Mouse (Mus musculus) 416B (cell line): Measurements from ENCODE around the gene Apof.
A peak's percentile ranks its signal among the peaks of the same experiment; 100 is the strongest.
"Not testable (repeated sequence)": the region's sequence is repeated elsewhere in the genome, so short reads cannot be mapped to it uniquely, and the experiment has no call there.

Experiments
- DNase-seq: peaks from one replicate; pipeline ENCODE4 v3.0.0; 2011; ENCODE audit warnings: low read depth

Gene Apof

GRCm38 (mm10) chr10:128259946-128260345 is 8.5 kb upstream of the Apof start:
- no peak for DNase-seq

DNA sequence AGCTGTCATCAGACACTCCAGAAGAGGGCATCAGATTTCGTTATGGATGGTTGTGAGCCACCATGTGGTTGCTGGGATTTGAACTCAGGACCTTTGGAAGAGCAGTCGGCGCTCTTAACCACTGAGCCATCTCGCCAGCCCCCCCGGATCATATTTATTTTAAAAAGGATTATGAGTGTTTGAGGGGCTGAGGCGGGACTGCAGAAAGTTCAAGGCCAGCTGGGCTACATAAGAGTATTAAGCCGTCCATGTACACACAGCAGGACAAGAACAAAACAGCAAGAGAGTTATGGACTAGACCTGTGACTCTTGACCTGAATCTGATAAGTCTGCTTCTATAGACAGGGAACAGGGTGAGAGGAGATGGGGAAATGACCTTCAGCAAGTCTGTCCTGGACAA is 8.1 kb upstream of the Apof start:
- DNase-seq, result not testable (repeated sequence)

DNA sequence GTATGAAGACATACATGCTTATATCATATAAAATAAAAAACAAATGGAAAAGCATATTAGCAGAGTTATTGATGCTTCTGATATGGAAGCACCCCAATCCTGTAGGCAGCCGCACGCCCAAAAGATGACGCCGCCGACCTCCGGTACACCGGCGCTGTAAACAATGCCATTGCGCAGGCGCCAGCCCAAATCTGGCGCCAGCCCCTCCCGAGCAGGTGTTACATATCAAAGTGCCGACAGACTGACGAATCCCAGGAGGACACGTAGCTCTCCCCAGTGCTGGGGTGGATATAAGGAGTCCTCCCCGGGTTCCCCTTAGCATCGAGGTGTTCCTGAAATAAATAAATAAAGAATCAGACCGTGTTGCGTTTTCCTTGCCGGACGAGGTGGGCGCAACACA is 6.2 kb upstream of the Apof start:
- DNase-seq, result no peak

GRCm38 (mm10) chr10:128263393-128264310 is 4.8 kb upstream of the Apof start:
- DNase-seq, result no peak

GRCm38 (mm10) chr10:128269206-128269910 is 887 bp downstream of the Apof start:
- DNase-seq, result no peak

DNA sequence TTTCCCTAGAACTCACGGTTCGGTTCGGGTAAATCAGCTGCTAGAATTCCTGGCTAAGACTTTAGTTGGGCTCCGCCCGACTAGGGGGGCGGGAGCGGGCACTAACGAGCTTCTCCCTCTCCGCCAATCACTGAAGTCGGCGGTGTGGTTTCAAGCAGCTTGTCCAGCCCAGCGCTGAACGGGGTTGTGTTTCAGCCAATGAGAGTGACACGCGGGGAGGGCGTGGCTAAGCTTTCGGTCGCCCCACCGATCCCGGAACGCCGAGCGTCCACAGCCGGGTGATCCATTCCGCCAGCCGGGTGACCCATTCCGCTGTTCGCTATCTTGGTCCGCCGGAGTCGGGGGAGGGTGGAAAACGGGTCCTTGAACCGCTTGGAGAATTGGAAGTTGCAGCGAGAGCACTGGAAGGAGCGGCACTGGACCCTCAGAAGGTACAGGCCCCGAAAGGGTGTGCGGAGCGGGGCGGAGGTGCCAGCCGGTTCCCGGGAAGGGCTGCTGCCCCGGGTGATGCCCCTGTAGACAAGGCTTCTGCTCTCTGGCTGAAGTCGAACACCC is 1.9 kb downstream of the Apof start, which contains the start of gene Stat2:
Gene Stat2 (plus strand): TSS at position 273 of the 555 bp plus-strand sequence.
- DNase-seq, result peak; percentile 99

- DNase-seq, result peak; percentile 64
These were observed 2.4 kb downstream of the Apof start for GRCm38 (mm10) chr10:128270866-128271265.

- DNase-seq, result peak; percentile 59
These were observed 3.4 kb downstream of the Apof start for GRCm38 (mm10) chr10:128271883-128272282.

GRCm38 (mm10) chr10:128272819-128273439 is 4.5 kb downstream of the Apof start:
- not testable (repeated sequence) for DNase-seq

- not testable (repeated sequence) for DNase-seq
These were observed 6.9 kb downstream of the Apof start for GRCm38 (mm10) chr10:128275374-128275773.

DNA sequence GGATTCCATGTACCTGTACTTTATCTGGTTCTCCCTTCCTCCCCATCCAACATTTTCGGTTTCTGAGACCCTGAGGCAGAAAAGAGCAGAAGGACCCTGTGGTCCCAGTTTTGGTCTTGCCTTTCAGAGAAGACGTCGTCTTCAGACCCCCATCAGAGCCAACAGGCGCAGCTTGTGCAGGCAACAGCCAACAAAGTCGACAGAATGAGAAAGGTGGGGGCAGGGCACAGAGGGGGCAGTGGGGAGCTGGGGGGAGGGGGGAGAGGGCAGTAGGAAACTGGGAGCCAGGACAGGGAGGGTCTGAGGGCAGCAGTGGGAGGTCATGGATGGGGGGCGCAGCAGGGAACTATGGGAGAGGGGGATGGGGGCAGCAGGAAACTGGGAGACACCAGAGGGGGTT is 9.7 kb downstream of the Apof start:
- DNase-seq, result no peak

- DNase-seq, result no peak
These were observed 12.5 kb downstream of the Apof start for GRCm38 (mm10) chr10:128280943-128281342.

- DNase-seq, result no peak
These were observed 13.2 kb downstream of the Apof start for GRCm38 (mm10) chr10:128281682-128282081.

- DNase-seq, result no peak
These were observed 14.5 kb downstream of the Apof start for GRCm38 (mm10) chr10:128282886-128283450.

- peak; percentile 69 for DNase-seq
These were observed 15.4 kb downstream of the Apof start for GRCm38 (mm10) chr10:128283604-128284579.

DNA sequence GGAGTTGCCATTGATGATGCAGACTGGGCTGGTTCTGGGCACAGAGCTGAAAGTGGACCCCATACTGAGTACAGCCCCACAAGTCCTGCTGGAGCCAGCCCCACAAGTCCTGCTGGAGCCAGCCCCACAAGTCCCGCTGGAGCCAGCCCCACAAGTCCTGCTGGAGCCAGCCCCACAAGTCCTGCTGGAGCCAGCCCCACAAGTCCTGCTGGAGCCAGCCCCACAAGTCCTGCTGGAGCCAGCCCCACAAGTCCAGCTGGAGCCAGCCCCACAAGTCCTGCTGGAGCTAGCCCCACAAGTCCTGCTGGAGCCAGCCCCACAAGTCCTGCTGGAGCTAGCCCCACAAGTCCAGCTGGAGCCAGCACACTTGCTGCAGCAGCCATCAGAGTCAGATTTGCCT is 22.1 kb downstream of the Apof start:
- DNase-seq, result not testable (repeated sequence)

DNA sequence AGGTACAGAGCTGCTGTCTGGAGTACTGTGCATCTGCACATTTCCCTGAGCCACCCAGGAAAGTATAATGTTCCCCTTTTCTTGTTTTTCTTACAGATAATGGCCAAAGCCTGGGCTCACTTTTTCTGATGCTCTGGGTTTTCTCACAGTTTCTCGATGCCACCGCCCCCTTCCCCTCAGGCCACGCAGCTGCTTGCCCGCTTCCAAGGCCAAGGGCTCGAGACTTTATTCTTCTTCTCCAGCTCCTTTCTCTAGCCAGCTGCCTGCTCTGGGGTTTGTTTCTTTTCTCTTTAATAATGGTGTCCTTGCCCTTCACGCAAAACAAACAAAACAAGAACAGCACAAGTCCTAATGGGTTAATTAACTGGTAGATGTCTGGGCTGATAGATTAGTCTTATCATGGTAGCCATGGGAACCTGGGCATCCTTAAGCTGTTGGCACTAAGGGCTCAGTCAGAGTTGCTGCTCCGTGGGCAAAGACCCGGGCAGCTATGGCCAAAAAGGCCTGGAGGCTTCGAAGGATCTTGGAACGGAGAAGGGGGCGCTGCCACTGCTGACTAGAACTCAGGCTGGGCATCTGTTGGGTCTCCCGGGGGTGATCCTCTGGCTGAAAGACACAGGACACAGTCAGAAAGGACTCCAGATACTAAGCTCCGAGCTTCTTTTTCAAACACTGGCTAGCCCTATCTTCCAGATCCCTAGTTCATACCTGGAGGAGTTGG is 28.1 kb downstream of the Apof start:
- no peak for DNase-seq

- DNase-seq, result no peak
These were observed 28.8 kb downstream of the Apof start for GRCm38 (mm10) chr10:128297221-128297620.

GRCm38 (mm10) chr10:128297622-128298021 is 29.2 kb downstream of the Apof start:
- no peak for DNase-seq

GRCm38 (mm10) chr10:128298243-128298642 is 29.8 kb downstream of the Apof start:
- peak; percentile 81 for DNase-seq
